Mouse (Mus musculus) neutrophil, adult 59 days (primary cell): ENCODE results near the gene Nop9. TPM values are rescaled to one million over a fixed set of nuclear protein-coding genes. Genes with fewer than 3 reads are reported as not detected.

Experiments used
- total RNA-seq, 2 experiments: library from RNA; stranded (reverse); gene quantifications; 1 replicate in 1 of 2; 2 replicates in 1 of 2; pipeline ENCODE4 v1.2.4; 2023

The Nop9 gene
- 10 to 100 TPM; 19.3 to 28.9 TPM for total RNA-seq

GRCm38 (mm10) chr14:55745180-55745860 is at the start of gene Nop9, which contains the start of gene Dhrs1:
Nop9 (plus strand) TSS chr14:55745693.
Dhrs1 (minus strand) TSS chr14:55745690.

GRCm38 (mm10) chr14:55713729-55714122 is 31.8 kb upstream of the Nop9 start, which contains the start of gene Tgm1:
Tgm1 (minus strand) TSS chr14:55713926.

GRCm38 (mm10) chr14:55721700-55722437 is 23.6 kb upstream of the Nop9 start, which contains the start of gene Rabggta:
Rabggta (minus strand) TSS chr14:55722263.

GRCm38 (mm10) chr14:55758363-55758784 is 12.9 kb downstream of the Nop9 start, which contains the start of gene Cideb:
Cideb (minus strand) TSS chr14:55758458.

GRCm38 (mm10) chr14:55761163-55761562 is 15.7 kb downstream of the Nop9 start, which contains the start of gene Ltb4r2:
Ltb4r2 (plus strand) TSS chr14:55761428.

GRCm38 (mm10) chr14:55765696-55766095 is 20.2 kb downstream of the Nop9 start, which contains the start of gene Ltb4r1:
Ltb4r1 (plus strand) TSS chr14:55765962.

GRCm38 (mm10) chr14:55783958-55784235 is 38.4 kb downstream of the Nop9 start, which contains the start of gene Adcy4:
Adcy4 (minus strand) TSS chr14:55784095.

GRCm38 (mm10) chr14:55788256-55789050 is 43.0 kb downstream of the Nop9 start, which contains the start of gene Ripk3:
Ripk3 (minus strand) TSS chr14:55788865.

Other genes starting within 250 kb of the Nop9 start
- gene Cpne6, start 235.2 kb upstream of the Nop9 start, total RNA-seq = not detected
- not detected for gene Nrl, start 220.7 kb upstream of the Nop9 start, total RNA-seq
- gene Pck2, start 205.4 kb upstream of the Nop9 start, total RNA-seq = 10 to 100 TPM; 25.2 to 30.4 TPM
- gene Dcaf11, start 185.7 kb upstream of the Nop9 start, total RNA-seq = 10 to 100 TPM; 51.8 to 54.8 TPM
- gene A730061H03Rik, start 185.3 kb upstream of the Nop9 start, total RNA-seq = 1 to 10 TPM; 1.9 to 3.3 TPM
- gene Fitm1, start 170.1 kb upstream of the Nop9 start, total RNA-seq = not detected
- gene Psme1, start 167.6 kb upstream of the Nop9 start, total RNA-seq = 100 to 1,000 TPM; 138 to 143 TPM
- 1 to 10 TPM; 4.4 to 5.9 TPM for gene Emc9, start 160.4 kb upstream of the Nop9 start, total RNA-seq
- gene Psme2, start 154.6 kb upstream of the Nop9 start, total RNA-seq = 100 to 1,000 TPM; 180 to 210 TPM
- 10 to 100 TPM; 57.6 to 74.7 TPM for gene Rnf31, start 154.0 kb upstream of the Nop9 start, total RNA-seq
- gene Irf9, start 142.1 kb upstream of the Nop9 start, total RNA-seq = 10 to 100 TPM; 42.3 to 50.1 TPM
- 1 to 10 TPM in 1 of 2 experiments, not detected in 1; 1.3 TPM for gene Rec8, start 127.7 kb upstream of the Nop9 start, total RNA-seq
- gene Ipo4, start 109.7 kb upstream of the Nop9 start, total RNA-seq = 10 to 100 TPM; 10.7 to 12.2 TPM
- gene Gm49378, start 107.8 kb upstream of the Nop9 start, total RNA-seq = 1 to 10 TPM in 1 of 2 experiments, under 1 TPM in 1; 0.79 to 2.4 TPM
- gene Tm9sf1, start 101.9 kb upstream of the Nop9 start, total RNA-seq = 10 to 100 TPM; 34.3 to 37.8 TPM
- gene Tssk4, start 95.5 kb upstream of the Nop9 start, total RNA-seq = 1 to 10 TPM; 1.6 to 2.0 TPM
- gene Mdp1, start 85.2 kb upstream of the Nop9 start, total RNA-seq = 10 to 100 TPM; 13.2 to 13.9 TPM
- 10 to 100 TPM; 15.8 to 16.6 TPM for gene Gmpr2, start 73.8 kb upstream of the Nop9 start, total RNA-seq
- gene Nedd8, start 73.6 kb upstream of the Nop9 start, total RNA-seq = 100 to 1,000 TPM; 154 to 173 TPM
- gene Tinf2, start 63.9 kb upstream of the Nop9 start, total RNA-seq = 10 to 100 TPM; 53.2 to 64.0 TPM
- 1 to 10 TPM in 1 of 2 experiments, under 1 TPM in 1; 0.71 to 1.4 TPM for gene Tgm1, start 31.8 kb upstream of the Nop9 start, total RNA-seq
- 10 to 100 TPM; 23.8 to 27.4 TPM for gene Rabggta, start 23.4 kb upstream of the Nop9 start, total RNA-seq
- 10 to 100 TPM; 53.1 to 63.6 TPM for gene Dhrs1, start within 50 bp of the Nop9 start, total RNA-seq
- under 1 TPM in 1 of 2 experiments, not detected in 1; 0.53 TPM for gene Cideb, start 12.8 kb downstream of the Nop9 start, total RNA-seq
- under 1 TPM; 0.79 to 0.84 TPM for gene Ltb4r2, start 15.7 kb downstream of the Nop9 start, total RNA-seq
- gene Ltb4r1, start 20.3 kb downstream of the Nop9 start, total RNA-seq = 100 to 1,000 TPM; 203 to 224 TPM
- under 1 TPM; 0.36 to 0.51 TPM for gene Adcy4, start 38.4 kb downstream of the Nop9 start, total RNA-seq
- 10 to 100 TPM; 29.1 to 40.3 TPM for gene Ripk3, start 43.2 kb downstream of the Nop9 start, total RNA-seq
- not detected for gene Nfatc4, start 77.5 kb downstream of the Nop9 start, total RNA-seq
- gene Nynrin, start 108.3 kb downstream of the Nop9 start, total RNA-seq = 1 to 10 TPM; 2.3 to 2.8 TPM
- gene Cbln3, start 138.7 kb downstream of the Nop9 start, total RNA-seq = under 1 TPM; 0.47 to 0.68 TPM
- 10 to 100 TPM; 79.3 to 82.3 TPM for gene Khnyn, start 139.3 kb downstream of the Nop9 start, total RNA-seq
- 1 to 10 TPM; 1.7 to 3.6 TPM for gene Sdr39u1, start 154.6 kb downstream of the Nop9 start, total RNA-seq
- gene Cma1, start 199.0 kb downstream of the Nop9 start, total RNA-seq = not detected
- gene Cma2, start 205.3 kb downstream of the Nop9 start, total RNA-seq = not detected